Mouse (Mus musculus) midbrain, embryonic 13.5 days (tissue): ENCODE data around the gene Snd1. TPM values are rescaled to one million over a fixed set of nuclear protein-coding genes. Genes with fewer than 3 reads are reported as not detected.

Source experiments
- ATAC-seq: fragments of 200-750 bp; cut with Nextera tagmentation; 2 replicates; pipeline ENCODE4 v1.8.0; 2017; ENCODE audit warnings: mild to moderate bottlenecking, moderate TSS enrichment, moderate library complexity
- H3K27ac ChIP-seq: fragments of 300-500 bp; sonication (generic); 2 replicates; pipeline ENCODE4 v1.5.1; 2015; ENCODE audit warnings: inconsistent platforms, mild to moderate bottlenecking, moderate library complexity
- H3K27me3 ChIP-seq: fragments of 300-500 bp; sonication (generic); 2 replicates; pipeline ENCODE4 v1.6.1; 2015; ENCODE audit warnings: mild to moderate bottlenecking, inconsistent platforms
- H3K36me3 ChIP-seq: fragments of 300-500 bp; sonication (generic); 2 replicates; pipeline ENCODE4 v1.6.1; 2015; ENCODE audit warnings: mild to moderate bottlenecking, inconsistent platforms
- H3K4me1 ChIP-seq: fragments of 300-500 bp; sonication (generic); replicated peaks from 2 replicates; pipeline ENCODE4 v1.6.1; 2015; ENCODE audit warnings: inconsistent platforms
- H3K4me2 ChIP-seq: fragments of 300-500 bp; sonication (generic); replicated peaks from 2 replicates; pipeline ENCODE4 v1.6.1; 2015; ENCODE audit warnings: moderate library complexity, mild to moderate bottlenecking, inconsistent platforms
- H3K4me3 ChIP-seq: fragments of 300-500 bp; sonication (generic); replicated peaks from 2 replicates; pipeline ENCODE4 v1.5.1; 2015; ENCODE audit warnings: mild to moderate bottlenecking, inconsistent platforms
- H3K9ac ChIP-seq: fragments of 300-500 bp; sonication (generic); replicated peaks from 2 replicates; pipeline ENCODE4 v1.6.1; 2015; ENCODE audit warnings: mild to moderate bottlenecking, inconsistent platforms
- H3K9me3 ChIP-seq: fragments of 300-500 bp; sonication (generic); 2 replicates; pipeline ENCODE4 v1.6.1; 2016; ENCODE audit warnings: mild to moderate bottlenecking, inconsistent platforms
- WGBS: fragments of 180-500 bp; shearing (Covaris S2); methylation state at CpG from one replicate; pipeline ENCODE4 v1.1.7; 2015; 5-methylcytosine and 5-hydroxymethylcytosine counted together
- polyA plus RNA-seq: library from polyadenylated mRNA; unstranded; fragments of >200 nt; fragmentation: Nextera tagmentation; extraction: Ambion mirVana; gene quantifications from 2 replicates; pipeline ENCODE4 v1.2.1, GENCODE M21; 2015

Gene Snd1
- polyA plus RNA-seq, 1 experiment from 2014 or later: 86.5 TPM

GRCm38 (mm10) chr6:28860922-28861321 is 386.0 kb downstream of the Snd1 start:
- Histone ChIP-seq H3K4me3 (no peak overlapping the region), H3K9ac (no peak overlapping the region), H3K4me2 (no peak overlapping the region), H3K4me1 (peaks cover 30% of the 10 kb centered on the region), H3K36me3 (no peaks in the 10 kb centered on the region), H3K27ac (no peak overlapping the region), H3K27me3 (no peaks in the 10 kb centered on the region), H3K9me3 (no peaks in the 10 kb centered on the region)
- ATAC-seq: no peak
- WGBS: 51% methylated on average over 2 of the region's 2 CpGs

GRCm38 (mm10) chr6:28862304-28862703 is 387.4 kb downstream of the Snd1 start:
- H3K27ac ChIP-seq: no peak overlapping the region
- H3K9me3 ChIP-seq: no peaks in the 10 kb centered on the region
- no peak overlapping the region for H3K9ac ChIP-seq
- H3K36me3 ChIP-seq: no peaks in the 10 kb centered on the region
- 69% methylated on average over 8 of the region's 8 CpGs for WGBS
- no peak overlapping the region for H3K4me3 ChIP-seq
- ATAC-seq: no peak
- H3K4me1 ChIP-seq: peaks cover 30% of the 10 kb centered on the region
- no peak overlapping the region for H3K4me2 ChIP-seq
- no peaks in the 10 kb centered on the region for H3K27me3 ChIP-seq

GRCm38 (mm10) chr6:28864684-28865083 is 389.7 kb downstream of the Snd1 start:
- H3K27ac ChIP-seq: peak overlapping the region; percentile 40
- H3K4me1 ChIP-seq: peaks cover 30% of the 10 kb centered on the region
- H3K4me2 ChIP-seq: no peak overlapping the region
- WGBS: 30% methylated on average over 5 of the region's 5 CpGs
- H3K9ac ChIP-seq: no peak overlapping the region
- no peaks in the 10 kb centered on the region for H3K27me3 ChIP-seq
- ATAC-seq: peak; percentile 52
- H3K36me3 ChIP-seq: no peaks in the 10 kb centered on the region
- no peak overlapping the region for H3K4me3 ChIP-seq
- H3K9me3 ChIP-seq: no peaks in the 10 kb centered on the region

GRCm38 (mm10) chr6:28865112-28865511 is 390.2 kb downstream of the Snd1 start:
- Histone ChIP-seq H3K4me1 (peaks cover 29% of the 10 kb centered on the region), H3K4me3 (no peak overlapping the region), H3K9me3 (no peaks in the 10 kb centered on the region), H3K27me3 (no peaks in the 10 kb centered on the region), H3K36me3 (no peaks in the 10 kb centered on the region), H3K9ac (no peak overlapping the region; the same call in 1 of the 2 replicates), H3K27ac (peak overlapping the region; percentile 40), H3K4me2 (no peak overlapping the region)
- peak; percentile 85 for ATAC-seq
- WGBS: 42% methylated on average over 10 of the region's 10 CpGs

- no peaks in the 10 kb centered on the region for H3K27me3 ChIP-seq
- H3K36me3 ChIP-seq: no peaks in the 10 kb centered on the region
- H3K4me1 ChIP-seq: peaks cover 25% of the 10 kb centered on the region
- no peak overlapping the region for H3K4me2 ChIP-seq
- 98% methylated on average over 3 of the region's 3 CpGs for WGBS
- ATAC-seq: no peak
- H3K9ac ChIP-seq: no peak overlapping the region
- H3K9me3 ChIP-seq: no peaks in the 10 kb centered on the region
- H3K4me3 ChIP-seq: no peak overlapping the region
- H3K27ac ChIP-seq: no peak overlapping the region
These were observed 391.3 kb downstream of the Snd1 start for GRCm38 (mm10) chr6:28866206-28866605.

- H3K27ac ChIP-seq: no peak overlapping the region
- 87% methylated on average over 2 of the region's 2 CpGs for WGBS
These were observed 392.7 kb downstream of the Snd1 start for GRCm38 (mm10) chr6:28867516-28868251.

GRCm38 (mm10) chr6:28871725-28872420 is 396.9 kb downstream of the Snd1 start:
- ATAC-seq: no peak
- Histone ChIP-seq H3K4me3 (no peak overlapping the region), H3K4me2 (no peak overlapping the region), H3K27me3 (no peaks in the 10 kb centered on the region), H3K4me1 (peaks cover 29% of the 10 kb centered on the region), H3K36me3 (no peaks in the 10 kb centered on the region), H3K27ac (no peak overlapping the region), H3K9ac (no peak overlapping the region), H3K9me3 (no peaks in the 10 kb centered on the region)
- WGBS: 83% methylated on average over 5 of the region's 5 CpGs

More at GRCm38 (mm10) chr6:28867516-28868251, 392.7 kb downstream of the Snd1 start:
- no peak for ATAC-seq
- Histone ChIP-seq H3K27me3 (no peaks in the 10 kb centered on the region), H3K9ac (no peak overlapping the region), H3K36me3 (no peaks in the 10 kb centered on the region), H3K9me3 (no peaks in the 10 kb centered on the region), H3K4me1 (peaks cover 17% of the 10 kb centered on the region), H3K4me3 (no peak overlapping the region), H3K4me2 (no peak overlapping the region)

GRCm38 (mm10) chr6:28872421-28872795 is 397.5 kb downstream of the Snd1 start:
- no peaks in the 10 kb centered on the region for H3K9me3 ChIP-seq
- H3K27ac ChIP-seq: no peak overlapping the region
- no peaks in the 10 kb centered on the region for H3K36me3 ChIP-seq
- H3K4me3 ChIP-seq: no peak overlapping the region
- WGBS: 89% methylated on average over 3 of the region's 3 CpGs
- H3K27me3 ChIP-seq: no peaks in the 10 kb centered on the region
- ATAC-seq: no peak
- no peak overlapping the region for H3K4me2 ChIP-seq
- H3K9ac ChIP-seq: no peak overlapping the region
- H3K4me1 ChIP-seq: peaks cover 34% of the 10 kb centered on the region

GRCm38 (mm10) chr6:28874053-28874452 is 399.1 kb downstream of the Snd1 start:
- Histone ChIP-seq H3K27me3 (no peaks in the 10 kb centered on the region), H3K36me3 (no peaks in the 10 kb centered on the region), H3K27ac (no peak overlapping the region), H3K4me3 (no peak overlapping the region), H3K4me1 (peaks cover 51% of the 10 kb centered on the region), H3K9ac (no peak overlapping the region), H3K9me3 (no peaks in the 10 kb centered on the region), H3K4me2 (no peak overlapping the region)
- 81% methylated on average over 11 of the region's 11 CpGs for whole genome bisulfite sequencing
- no peak for ATAC-seq

- H3K4me2 ChIP-seq: no peak overlapping the region
- H3K27me3 ChIP-seq: no peaks in the 10 kb centered on the region
- no peak overlapping the region for H3K4me3 ChIP-seq
- 98% methylated on average over 5 of the region's 5 CpGs for WGBS
- H3K27ac ChIP-seq: no peak overlapping the region
- no peak for ATAC-seq
- H3K9me3 ChIP-seq: no peaks in the 10 kb centered on the region
- H3K9ac ChIP-seq: no peak overlapping the region
- H3K36me3 ChIP-seq: no peaks in the 10 kb centered on the region
- peaks cover 55% of the 10 kb centered on the region for H3K4me1 ChIP-seq
These were observed 399.8 kb downstream of the Snd1 start for GRCm38 (mm10) chr6:28874759-28875158.

- H3K9ac ChIP-seq: no peak overlapping the region
- no peaks in the 10 kb centered on the region for H3K36me3 ChIP-seq
- peaks cover 58% of the 10 kb centered on the region for H3K4me1 ChIP-seq
- H3K9me3 ChIP-seq: no peaks in the 10 kb centered on the region
- no peak overlapping the region for H3K4me2 ChIP-seq
- no peaks in the 10 kb centered on the region for H3K27me3 ChIP-seq
- no peak overlapping the region for H3K27ac ChIP-seq
- no peak overlapping the region for H3K4me3 ChIP-seq
- 90% methylated on average over 1 of the region's 1 CpGs for WGBS
- no peak for ATAC-seq
These were observed 400.4 kb downstream of the Snd1 start for GRCm38 (mm10) chr6:28875333-28875732.

- WGBS: 46% methylated on average over 3 of the region's 3 CpGs
- Histone ChIP-seq H3K36me3 (no peaks in the 10 kb centered on the region), H3K4me3 (no peak overlapping the region), H3K9me3 (no peaks in the 10 kb centered on the region), H3K27me3 (no peaks in the 10 kb centered on the region), H3K4me1 (peaks cover 68% of the 10 kb centered on the region), H3K27ac (peak overlapping the region; percentile 54), H3K9ac (no peak overlapping the region), H3K4me2 (no peak overlapping the region)
- 0 out of 2 replicates have a peak, but pooled peaks have one; percentile 1 for ATAC-seq
These were observed 401.6 kb downstream of the Snd1 start for GRCm38 (mm10) chr6:28876492-28876891.
